Mouse (Mus musculus) gastrocnemius, postnatal 36 days (tissue): ENCODE data around the gene P2rx2. TPM values are rescaled to one million over a fixed set of nuclear protein-coding genes. Genes with fewer than 3 reads are reported as not detected.
A peak's percentile ranks its signal among the peaks of the same experiment; 100 is the strongest.

Source experiments
- DNase-seq, 2 experiments: peaks; one replicate each; pipeline ENCODE4 v3.0.0; 2022
- intact Hi-C: fragments of 180-260 bp; cut with DNase I; formaldehyde crosslinking; loops from one replicate; pipeline ENCODE4 v1.15.1; 2025
- long read RNA-seq, 2 experiments: library from polyadenylated mRNA; stranded (forward); transcript quantifications; one replicate each; pipeline ENCODE4 v2.0.0; 2021
- total RNA-seq, 2 experiments: library from RNA; stranded (reverse); gene quantifications; 2 replicates each; pipeline ENCODE4 v1.2.3; 2021

P2rx2 gene
- not detected for total RNA-seq
- long read RNA-seq, experiment 1, result 0 reads
- long read RNA-seq, experiment 2, result 0 reads

DNA sequence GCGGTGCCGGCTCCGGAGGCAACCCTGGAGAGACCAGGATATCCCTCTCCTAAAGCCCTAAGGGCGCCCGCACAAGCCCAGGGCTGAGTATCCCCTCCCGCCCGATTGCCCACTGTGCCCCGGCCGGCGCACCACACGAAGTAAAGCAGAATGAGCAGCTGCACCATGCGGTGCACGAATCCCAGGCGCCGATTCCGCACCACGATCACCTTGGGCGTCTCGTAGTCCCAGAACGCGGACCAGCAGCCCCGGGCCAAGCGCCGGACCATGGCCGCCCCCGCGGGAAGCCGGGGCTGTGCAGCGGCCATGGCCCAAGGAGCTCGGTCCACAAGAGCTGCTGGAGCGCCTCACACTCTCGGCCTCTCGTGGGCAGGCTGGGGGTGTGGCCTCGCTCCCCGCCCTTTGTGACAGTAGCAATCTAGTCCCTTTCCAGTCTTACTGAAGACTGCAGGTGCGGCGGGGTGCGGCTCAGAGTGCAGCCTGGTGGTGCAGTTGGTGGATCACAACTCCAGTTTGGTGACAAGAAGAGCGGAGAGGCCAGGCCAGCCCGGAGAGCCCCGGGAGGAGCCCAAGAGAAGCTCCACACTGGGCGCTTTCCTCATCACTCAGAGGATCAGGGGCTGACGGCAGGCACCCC lies at the start of gene P2rx2:
Gene P2rx2 (minus strand): TSS at position 565 of the 637 bp plus-strand sequence.
- DNase-seq, result peak in 1 of 2 experiments; percentile 28
- intact Hi-C loops, result no loop called here

DNA sequence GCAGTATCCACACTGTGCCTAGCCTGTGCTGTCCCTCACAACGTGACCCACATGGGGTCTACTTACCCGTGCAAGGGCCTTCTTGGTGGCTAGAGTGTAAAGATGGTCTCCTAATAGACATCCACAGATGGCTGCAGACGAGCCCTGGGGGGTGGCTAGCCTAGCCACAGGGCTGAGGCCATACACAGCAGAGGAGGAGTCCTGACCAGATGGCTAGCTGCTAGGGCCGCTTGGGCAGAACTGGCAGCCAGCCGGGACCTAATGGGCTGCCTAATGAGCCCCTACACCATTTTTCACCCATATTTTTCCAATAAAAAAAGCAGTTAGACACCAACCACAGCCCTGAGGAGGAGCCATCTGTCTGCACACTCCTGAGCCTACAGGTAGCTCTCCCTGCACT lies 49.7 kb upstream of the P2rx2 start:
- DNase-seq, result no peak
- intact Hi-C loops, result no loop called here

DNA sequence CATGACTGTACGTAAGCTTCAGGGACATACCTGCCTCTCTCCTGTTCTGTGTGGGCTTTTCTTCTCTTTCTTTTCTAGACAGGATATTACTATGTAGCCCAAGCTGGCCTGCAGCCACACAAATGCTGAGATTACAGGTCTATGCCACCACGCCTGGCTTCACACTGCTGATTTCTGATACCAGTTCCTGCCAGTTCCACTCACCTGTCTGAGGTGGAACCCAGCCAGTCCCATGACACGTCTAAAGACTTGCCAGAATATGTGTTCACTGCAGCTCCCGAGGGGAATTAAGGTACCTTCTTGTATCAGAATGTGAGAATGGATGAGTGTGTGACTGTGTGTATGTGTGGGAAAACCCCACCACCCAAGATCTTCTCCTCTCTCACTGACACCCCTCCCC lies 47.6 kb upstream of the P2rx2 start:
- no peak for DNase-seq
- intact Hi-C loops, result no loop called here

- DNase-seq, result no peak
- intact Hi-C loops, result no loop called here
Measured at GRCm38 (mm10) chr5:110387332-110387731, 44.3 kb upstream of the P2rx2 start.

GRCm38 (mm10) chr5:110386371-110387330 lies 43.6 kb upstream of the P2rx2 start:
- DNase-seq, result peak; percentile 29 to 49
- intact Hi-C loops, result no loop called here

DNA sequence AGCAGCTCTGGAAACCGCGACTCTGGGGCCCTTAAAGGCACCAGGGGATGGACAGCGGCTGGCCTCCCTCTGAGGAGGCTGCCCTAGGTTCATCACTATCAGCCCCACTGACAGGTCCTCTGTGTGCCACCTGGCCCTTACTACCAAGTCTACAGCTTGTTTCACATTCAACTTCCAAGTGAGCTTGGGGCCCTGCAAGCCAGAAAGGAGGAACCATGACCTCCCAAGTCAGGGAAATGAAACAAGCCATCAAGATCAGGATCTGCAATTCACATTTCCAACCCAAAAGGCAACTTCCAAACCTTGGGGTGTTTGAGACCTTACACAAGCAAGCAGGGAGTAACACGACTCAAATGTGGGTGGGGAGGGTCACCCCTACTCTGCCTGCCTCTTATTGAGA lies 42.3 kb upstream of the P2rx2 start:
- DNase-seq, result no peak
- intact Hi-C loops, result loop anchor here (2.0 kb wide), 1 partner anchor 44 kb away; no protein-coding TSS in a partner anchor

DNA sequence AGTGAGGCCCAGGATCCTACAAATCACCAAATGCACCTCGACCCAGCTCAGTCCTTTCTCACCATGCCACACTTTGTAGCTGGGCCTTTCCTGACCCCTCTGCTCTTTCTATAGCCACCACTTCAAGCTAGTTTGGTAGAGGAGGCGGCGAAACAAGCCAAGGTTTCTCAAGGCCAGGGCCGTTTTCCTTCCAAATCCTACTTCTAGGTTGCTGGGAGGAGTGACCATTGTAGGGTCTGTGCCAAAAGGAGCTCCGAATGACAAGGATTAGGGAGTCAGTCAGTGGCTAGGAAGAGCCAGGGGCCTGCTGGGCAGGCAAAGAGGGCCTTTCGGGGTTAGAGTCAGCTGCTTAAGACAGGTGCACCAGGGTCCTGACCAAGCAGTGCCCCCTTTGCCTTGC lies 41.5 kb upstream of the P2rx2 start:
- intact Hi-C loops, result loop anchor here (2.0 kb wide), 1 partner anchor 44 kb away; no protein-coding TSS in a partner anchor
- DNase-seq, result no peak

- no peak for DNase-seq
- intact Hi-C loops, result no loop called here
Measured at GRCm38 (mm10) chr5:110379823-110380222, 36.8 kb upstream of the P2rx2 start.

- intact Hi-C loops, result no loop called here
- DNase-seq, result no peak
Measured at GRCm38 (mm10) chr5:110379086-110379485, 36.1 kb upstream of the P2rx2 start.

DNA sequence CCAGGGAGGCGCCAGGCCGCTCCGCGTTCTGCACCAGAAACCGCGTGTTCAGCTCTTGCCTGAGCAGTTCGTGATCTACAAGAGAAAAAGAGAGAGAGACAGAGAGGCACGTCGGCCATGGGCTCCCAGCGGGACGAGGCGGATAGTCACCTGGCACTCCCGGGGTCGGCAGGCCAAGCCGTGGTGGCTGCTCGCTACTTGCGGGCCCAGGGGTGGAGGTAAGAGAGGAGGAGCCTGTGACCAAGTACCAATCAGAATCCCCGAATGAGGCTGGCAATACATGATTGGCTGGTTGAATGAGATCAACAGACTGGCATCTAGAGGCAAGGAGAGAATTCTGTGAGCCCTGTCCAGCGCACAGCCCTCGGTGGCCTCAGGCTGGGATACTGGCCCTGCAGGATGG lies 35.2 kb upstream of the P2rx2 start:
- intact Hi-C loops, result no loop called here
- no peak for DNase-seq

DNA sequence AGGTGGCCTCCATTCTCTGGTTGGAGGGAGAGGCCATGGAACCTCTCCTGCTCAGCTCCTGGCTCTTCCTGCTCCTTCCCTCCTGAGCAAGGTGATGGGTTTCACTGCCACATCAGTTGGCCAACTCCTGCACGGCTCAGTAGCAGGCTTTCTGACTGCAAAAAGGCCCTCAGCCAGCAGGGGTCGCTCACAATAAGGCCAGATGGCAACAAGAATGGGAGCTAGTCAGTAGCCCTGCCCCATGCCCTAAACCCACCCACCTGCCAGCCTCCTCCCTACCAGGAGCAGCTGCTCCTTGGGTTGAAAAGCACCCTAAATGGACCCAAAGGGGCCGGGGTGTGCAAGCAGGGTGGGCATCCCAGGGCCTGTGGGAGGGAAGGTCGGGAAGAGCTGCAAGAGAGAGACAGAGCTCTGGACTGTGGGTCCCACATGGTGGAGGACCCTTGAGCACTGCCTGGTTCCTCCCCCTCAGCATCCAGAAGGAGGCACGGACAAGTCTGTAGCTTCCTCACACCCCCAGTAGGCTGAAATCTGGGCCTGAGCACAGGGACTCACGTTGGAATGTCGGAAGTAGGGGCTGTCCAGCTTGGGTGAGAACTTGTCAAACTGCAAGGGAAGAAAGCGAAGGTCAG lies 33.9 kb upstream of the P2rx2 start:
- intact Hi-C loops, result loop anchor here (2.0 kb wide), 1 partner anchor 52 kb away; no protein-coding TSS in a partner anchor
- peak; percentile 56 to 66 for DNase-seq

GRCm38 (mm10) chr5:110363822-110364545 lies 21.0 kb upstream of the P2rx2 start:
- intact Hi-C loops, result no loop called here

DNA sequence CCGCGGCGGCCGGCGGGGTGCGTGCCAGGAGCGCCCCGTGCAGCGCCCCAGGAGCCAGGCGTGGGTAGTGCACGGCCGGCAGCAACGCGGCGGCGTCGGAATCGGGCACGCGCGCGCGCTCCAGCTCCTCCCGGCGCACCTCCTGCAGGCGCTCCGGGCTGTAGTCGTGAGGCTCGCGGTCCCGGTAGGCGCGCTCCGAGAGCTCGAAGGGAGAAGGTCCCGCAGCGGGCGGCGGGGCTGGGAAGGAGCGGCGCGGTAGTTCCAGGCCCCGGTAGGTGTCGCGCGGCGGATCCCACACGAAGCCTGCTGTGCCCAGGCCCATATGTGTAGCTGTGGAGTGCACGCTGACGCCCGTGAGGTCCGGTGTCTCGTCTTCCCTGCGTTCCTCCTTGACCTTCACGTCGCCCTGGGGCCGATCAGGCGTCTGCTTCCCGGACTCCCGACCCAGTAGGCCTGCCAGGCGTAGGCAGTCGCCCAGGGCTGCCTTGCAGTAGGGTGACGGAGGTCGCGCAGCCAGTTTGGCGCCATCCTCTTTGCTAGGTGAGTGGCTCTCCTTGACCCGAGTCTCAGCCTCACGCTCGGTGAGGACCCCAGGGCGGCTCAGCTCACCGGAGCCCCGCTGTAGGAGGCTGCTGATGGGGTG lies 20.3 kb upstream of the P2rx2 start:
- DNase-seq, result peak; percentile 66 to 70
- intact Hi-C loops, result no loop called here

More at GRCm38 (mm10) chr5:110363822-110364545, 21.0 kb upstream of the P2rx2 start:
- no peak for DNase-seq

DNA sequence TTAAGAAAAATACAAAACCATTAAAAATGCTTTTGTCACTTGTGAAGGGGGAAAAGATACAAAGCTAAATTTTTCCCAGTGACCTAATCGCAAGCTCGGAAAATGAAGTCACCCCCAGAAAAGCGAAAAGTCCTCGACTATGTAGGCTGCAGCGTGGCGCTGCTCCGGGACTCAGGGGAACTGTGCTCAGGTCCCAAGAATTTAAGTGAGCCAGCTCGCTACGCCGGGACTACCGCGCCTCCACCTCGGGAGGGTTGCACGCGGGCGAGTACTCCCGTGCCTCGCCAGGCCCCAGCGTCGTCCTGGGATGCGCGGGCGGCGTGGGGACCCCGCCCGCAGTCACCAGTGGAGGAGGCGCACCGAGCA lies 19.8 kb upstream of the P2rx2 start:
- no peak for DNase-seq
- intact Hi-C loops, result no loop called here

DNA sequence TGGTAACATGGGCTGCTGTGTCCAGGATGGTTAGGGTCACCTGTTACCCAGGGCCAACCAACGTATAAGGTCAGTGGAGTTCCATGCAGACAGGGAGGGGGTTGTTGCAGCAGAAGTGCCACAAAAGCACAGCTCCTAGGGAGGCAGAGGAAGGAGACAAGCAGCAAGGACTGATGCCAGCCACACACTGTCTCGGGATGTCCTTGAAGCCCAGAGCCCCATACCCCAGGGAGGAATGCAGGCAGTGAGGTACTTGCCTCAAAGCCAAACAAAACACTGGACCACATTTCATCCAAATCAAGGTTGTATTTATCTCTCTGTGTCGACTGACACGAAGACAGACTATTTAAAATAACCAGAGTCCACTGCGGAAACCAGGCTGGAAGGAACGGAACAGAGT lies 18.5 kb upstream of the P2rx2 start:
- intact Hi-C loops, result no loop called here
- DNase-seq, result no peak

DNA sequence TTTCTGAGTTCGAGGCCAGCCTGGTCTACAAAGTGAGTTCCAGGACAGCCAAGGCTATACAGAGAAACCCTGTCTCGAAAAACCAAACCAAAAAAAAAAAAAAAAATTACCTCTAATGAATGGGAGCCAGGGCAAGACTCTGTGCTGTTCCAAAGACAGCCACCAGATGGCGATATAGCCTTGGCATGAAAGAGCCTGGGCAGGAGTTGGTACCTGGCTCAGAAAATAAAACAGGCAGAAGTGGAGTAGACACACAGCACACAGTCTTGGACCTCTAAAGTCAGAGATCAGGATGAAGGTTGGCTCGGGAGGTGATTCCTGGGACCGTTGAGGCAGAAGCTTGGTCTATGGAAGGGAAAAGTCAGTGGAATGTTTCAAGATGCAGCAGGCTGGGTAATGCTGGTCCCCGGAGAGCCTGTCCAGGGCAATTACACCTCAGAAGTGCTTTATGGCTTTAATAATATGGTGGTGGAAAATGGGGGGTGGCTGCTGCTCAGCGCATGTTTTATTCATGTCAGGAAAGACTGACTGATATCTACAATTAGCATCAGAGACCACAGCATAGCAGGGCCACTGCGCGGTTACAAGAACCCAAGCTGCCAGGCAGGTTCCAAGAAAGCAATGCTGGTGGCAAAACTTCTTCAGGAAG lies 14.6 kb upstream of the P2rx2 start:
- intact Hi-C loops, result loop anchor here (2.0 kb wide), 1 partner anchor 279 kb away; no protein-coding TSS in a partner anchor
- DNase-seq, result peak; percentile 56 to 71

- no peak for DNase-seq
- intact Hi-C loops, result loop anchor here (2.0 kb wide), 1 partner anchor 76 kb away; no protein-coding TSS in a partner anchor
Measured at GRCm38 (mm10) chr5:110354716-110355115, 11.7 kb upstream of the P2rx2 start.

DNA sequence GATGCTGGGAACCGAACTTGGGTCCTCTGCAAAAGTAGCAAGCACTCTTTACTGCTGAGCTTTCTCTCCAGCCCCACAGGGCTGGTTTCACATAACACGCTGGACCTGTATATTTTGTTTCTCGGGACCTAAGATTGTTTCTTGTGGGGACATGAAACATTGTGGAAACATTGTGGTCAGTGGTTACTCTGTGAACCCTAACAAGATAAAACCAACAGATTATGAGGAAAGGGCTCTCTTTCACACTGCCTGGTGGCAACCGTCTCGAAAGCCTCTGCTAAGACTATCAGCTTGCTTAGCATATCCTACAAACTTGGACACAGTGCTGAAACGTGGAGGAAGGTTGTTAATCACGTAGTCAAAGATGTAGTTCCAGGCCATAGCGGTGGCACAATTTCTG lies 4.0 kb upstream of the P2rx2 start:
- DNase-seq, result no peak
- intact Hi-C loops, result no loop called here

GRCm38 (mm10) chr5:110345553-110345952 lies 2.5 kb upstream of the P2rx2 start:
- intact Hi-C loops, result no loop called here
- no peak for DNase-seq
